Mouse (Mus musculus): ENCODE results near the gene Pltp.
A peak's percentile ranks its signal among the peaks of the same experiment; 100 is the strongest.

The Pltp gene

DNA sequence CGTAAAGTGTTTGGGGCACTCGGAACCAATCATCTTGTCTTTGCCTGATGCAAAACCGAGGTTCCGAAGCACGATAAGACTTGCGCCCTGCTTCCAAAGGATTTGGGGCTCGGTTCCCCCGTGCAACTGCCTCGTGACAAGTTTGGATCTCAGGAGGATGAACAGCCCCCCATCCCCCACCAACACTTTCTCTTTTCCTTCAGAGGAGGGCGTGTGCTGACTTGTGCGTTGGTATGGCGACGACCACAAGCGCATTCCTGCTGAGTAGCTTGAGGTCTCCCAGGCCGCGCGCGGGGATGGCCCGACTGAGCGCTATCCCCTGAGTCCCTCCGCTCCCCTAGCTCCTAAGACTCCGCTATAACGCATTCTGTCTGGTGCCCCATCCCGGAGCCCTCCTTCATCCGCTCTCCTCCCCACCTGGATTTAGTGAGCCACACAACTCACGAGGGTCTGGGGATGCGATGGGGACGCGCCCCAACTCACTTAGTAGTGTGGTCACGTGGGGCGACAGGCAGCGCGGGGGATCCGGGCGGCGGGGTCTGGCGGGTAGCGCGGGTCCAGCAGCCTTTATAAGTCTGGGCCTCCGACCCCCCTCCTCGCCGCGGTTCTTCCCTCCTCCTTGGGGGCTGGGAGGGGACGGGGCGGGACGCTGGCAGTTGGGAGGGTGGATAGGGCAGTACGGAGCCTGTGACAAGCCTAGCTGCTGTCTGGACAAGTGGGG lies at the start of gene Pltp:
Pltp (minus strand) TSS at position 611 of the 721 bp plus-strand sequence.
- DNase-seq (ENCODE audit: low spot score): no peak

DNA sequence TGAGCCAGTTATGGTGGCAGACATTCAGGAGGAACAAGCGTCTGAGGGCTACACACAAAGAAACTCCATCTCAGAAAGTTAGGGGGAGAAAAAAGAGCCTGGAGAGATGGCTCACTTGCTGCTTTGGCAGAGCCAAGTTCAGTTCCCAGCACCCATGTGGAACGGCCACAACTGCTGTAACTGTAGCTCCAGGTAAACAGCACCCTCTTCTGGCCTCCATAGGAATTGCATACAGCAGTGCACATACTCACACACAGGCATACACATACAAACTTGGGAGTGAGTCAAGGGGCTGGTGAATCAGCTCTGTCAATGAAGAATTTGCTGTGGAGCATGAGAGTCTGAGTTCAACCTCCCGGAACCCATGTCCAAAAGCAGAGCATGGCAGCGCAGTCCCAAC lies 48.6 kb upstream of the Pltp start:
- no peak for DNase-seq (ENCODE audit: low spot score)

DNA sequence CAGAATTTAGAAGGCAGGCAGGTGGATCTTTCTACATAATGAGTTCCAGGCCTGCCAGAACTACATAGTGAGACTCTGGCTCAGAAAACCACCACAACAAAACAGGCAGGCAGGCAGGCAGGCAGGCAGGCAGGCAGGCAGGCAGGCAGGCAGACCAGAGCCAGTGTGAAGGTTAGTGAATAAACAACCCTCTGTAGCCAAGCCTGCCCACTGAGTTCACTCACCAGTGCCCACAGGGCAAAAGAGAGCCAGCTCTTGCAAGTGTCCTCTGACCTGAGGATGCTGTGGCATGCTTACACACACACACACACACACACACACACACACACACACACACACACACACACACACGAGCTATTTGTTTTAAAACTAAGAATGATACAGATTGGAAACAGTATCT lies 46.0 kb upstream of the Pltp start:
- no peak for DNase-seq (ENCODE audit: low spot score)

GRCm38 (mm10) chr2:164901380-164901779 lies 43.9 kb upstream of the Pltp start:
- no peak for DNase-seq (ENCODE audit: low spot score)

DNA sequence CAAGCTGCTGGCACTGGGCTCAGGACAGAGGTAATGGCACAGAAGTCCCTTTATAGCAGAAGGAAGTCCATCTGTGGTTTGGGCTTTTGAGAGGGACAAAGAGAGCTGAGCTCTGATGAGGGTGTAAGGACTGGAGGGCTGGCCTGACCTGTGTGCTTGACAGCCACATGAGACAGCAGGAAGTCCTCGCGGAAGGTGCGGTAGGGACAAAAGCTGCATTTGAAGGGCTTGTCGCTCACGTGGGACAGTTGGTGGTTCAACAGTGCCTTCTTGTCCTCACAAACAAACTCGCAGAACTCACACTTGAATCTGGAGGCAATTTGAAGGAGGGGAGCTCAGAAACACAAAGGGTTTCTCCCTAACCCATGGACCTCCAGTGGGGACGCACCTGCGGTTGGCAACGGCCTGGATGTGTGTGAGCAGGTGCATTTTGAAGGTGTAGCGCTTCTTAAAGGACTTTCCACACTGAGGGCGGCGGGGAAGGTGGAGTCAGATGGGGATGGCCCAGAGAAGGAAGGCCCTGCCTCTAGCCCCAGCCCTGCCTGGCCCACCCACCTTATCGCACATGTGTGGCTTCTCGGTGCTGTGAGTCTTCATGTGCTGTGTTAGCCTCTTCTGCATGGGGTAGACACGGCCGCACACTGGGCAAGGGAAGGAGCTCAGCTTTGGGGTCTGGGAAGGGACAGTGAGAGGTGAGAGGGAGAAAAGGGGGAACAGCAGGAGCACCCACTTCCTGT lies 42.4 kb upstream of the Pltp start:
- no peak for DNase-seq (ENCODE audit: low spot score)

DNA sequence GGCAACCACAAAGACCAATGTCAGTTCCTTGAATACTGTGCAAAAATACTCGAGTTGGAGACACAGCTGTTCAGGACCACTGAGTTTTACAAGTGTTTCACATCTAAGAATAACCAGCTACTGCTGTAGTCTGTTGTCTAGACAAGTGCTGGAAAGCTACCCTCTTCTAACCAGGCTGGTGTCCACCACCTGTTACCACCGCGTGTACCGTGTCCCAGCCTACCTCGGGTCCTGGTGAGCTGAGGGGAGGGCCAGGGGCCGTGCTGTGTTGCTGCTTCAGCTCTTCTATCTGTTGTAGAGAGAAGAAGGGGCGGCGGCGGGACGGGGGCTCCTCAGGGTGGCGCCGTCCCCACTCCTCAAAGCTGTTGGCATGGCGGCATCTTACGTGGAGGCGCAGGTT lies 41.5 kb upstream of the Pltp start:
- no peak for DNase-seq (ENCODE audit: low spot score)

DNA sequence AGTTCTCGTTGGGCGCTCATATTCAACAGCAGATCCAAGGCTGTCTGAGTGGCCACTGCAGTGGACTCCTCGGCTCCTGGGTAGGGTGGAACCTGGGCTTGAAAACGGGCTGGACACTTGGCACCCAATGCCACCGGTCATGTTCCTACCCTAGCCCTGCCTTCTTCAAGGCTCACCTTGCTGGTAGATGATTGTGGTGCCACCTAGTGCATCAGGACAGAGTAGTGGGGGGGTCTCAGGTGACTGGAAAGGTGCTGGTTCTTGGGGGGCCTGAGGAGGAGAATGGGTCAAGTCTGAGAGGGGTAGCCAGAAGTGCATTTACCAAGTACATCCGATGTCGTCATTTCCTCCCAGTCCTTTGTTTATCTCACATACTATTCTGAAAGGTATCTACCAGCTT lies 40.5 kb upstream of the Pltp start:
- no peak for DNase-seq (ENCODE audit: low spot score)

DNA sequence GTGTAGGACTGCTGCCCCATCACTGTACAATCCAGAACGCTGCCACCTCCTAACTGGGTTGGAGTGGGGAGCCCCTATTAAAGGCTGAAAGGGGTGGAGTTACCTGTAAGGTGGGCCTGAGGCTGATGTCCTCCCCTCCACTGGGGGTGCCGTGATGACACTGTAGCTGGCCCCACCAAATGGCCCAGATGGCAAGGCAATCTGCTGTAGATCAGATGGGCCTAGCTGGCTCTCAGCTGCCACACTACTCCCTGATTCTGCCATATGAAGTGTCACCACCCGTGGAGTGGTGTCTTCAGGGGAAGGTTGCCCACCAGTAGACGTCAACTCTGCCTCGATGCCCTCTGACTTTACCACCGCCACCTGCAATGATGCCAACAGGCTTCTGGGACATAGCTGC lies 38.4 kb upstream of the Pltp start:
- no peak for DNase-seq (ENCODE audit: low spot score)

DNA sequence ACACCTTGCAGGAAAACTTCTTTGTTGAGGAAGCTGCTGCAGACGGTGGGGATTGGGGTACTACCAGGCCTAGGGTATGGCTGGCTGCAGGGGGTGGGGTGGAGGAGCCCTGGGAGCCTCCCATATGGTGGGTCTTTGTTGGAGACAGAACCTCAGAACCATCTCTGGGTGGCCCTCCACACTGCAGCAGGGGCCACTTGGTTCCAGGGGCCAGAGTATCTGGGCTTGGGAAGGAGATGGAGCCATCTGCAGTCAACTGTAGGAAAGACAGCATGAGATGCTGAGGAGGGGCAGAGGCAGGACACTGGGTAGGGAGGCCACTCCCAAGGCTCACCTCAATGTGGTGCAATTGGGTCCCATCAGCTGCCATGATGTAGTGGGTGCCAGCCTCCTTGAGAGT lies 37.1 kb upstream of the Pltp start:
- no peak for DNase-seq (ENCODE audit: low spot score)

- DNase-seq (ENCODE audit: low spot score): no peak
Measured at GRCm38 (mm10) chr2:164894048-164894447, 36.5 kb upstream of the Pltp start.

DNA sequence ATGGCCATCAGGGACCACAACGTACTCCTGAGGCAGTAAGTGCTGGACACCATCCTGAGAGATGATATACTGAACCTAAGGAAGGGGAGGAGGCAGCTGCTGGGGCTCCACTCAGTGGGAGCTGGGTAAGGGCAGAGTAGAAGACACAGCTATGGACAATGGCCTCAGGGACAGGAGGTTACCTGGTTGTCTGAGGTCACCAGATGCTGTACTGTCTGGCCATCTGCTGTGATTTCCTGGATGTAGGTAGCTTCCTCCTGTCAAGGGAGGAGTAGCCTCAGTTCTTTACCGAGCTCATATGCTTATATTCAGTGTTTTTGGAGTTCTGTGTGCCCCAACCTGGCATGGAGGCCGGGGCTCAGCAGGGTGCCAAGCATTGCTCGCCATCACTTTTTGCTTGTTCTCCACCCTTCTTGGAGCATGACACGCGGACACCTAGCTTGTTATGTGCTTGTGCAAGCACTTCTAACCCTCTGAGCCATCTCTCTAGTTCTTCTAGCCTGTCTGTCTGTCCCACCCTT lies 35.2 kb upstream of the Pltp start:
- DNase-seq (ENCODE audit: low spot score): no peak

DNA sequence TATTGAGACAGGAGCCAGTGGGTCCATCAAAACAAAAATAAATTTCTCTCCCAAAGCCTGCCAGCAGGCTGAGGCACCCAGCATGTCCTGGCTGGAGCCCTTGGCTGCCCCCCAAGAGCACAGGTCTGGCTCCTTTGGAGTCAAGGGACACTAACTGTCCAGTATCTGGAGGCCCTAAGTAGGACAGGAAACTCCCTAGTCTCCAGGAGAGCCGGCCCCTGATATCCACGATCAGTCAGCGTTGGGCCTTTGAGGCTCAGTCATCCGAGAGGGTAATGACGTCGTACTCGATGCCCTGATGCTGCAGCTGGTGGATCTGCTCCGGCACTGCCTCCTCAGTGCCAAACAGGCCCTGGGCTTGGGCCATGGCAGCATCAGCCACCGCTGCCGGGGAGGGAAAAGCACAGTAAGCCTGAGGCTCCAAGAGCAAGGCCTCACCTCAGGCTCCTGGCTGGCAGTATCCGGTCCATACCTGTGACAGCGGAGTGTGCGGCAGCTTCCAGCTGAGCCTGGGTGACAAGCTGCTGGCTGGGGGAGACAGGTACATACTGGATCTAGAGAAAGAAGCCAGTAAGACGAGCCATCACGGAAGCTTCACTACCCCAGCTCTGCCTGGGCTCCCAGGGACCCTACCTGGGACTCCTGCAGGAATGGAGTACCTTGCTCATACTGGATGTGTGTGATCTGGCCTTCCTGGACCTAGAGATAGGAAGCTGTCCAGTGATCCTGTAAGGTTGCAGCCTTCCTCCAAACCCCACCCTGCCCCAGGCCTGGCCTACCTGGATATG lies 34.6 kb upstream of the Pltp start:
- peak; percentile 21 for DNase-seq (ENCODE audit: low spot score)

DNA sequence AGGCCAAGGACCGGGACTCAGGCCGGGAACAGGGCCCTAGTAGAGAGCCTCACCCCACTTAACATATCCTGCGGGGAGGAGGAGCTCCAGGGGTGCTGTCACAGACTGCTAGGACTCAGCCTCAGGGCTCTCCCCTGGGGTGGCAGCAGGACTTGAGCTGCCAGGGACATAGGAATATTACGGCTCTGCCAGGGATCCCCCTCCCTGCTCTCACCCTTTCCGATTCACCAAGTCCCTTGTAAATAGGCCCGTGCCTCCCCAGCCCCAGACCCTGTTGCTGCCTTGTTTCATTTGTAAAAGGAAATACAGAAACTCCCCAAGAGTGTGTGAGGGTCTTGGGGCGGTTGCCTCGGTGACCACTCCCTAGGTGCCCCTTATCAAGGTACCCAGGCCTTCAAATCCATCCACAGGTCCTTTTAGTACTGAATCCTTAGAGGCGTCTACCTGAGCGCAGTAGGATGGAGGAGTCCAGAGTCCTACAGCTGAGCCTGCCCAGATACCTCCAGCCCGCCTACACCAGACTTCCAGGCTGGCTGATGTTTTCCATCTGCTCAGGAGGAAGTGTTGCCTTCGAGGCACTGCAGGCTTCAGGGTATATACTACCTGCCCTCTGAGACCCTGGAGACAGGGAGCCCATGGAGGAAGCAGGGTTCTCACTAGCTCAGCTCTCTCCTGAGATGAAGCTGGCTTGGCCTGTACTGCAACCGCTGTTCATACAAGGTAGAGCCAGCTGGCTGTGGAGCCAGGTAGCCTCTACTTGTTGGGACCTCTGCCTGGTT lies 33.7 kb upstream of the Pltp start:
- DNase-seq (ENCODE audit: low spot score): no peak

- no peak for DNase-seq (ENCODE audit: low spot score)
Measured at GRCm38 (mm10) chr2:164890411-164891049, 33.0 kb upstream of the Pltp start.

GRCm38 (mm10) chr2:164889960-164890359 lies 32.4 kb upstream of the Pltp start:
- no peak for DNase-seq (ENCODE audit: low spot score)

- DNase-seq (ENCODE audit: low spot score): no peak
Measured at GRCm38 (mm10) chr2:164888996-164889395, 31.5 kb upstream of the Pltp start.

DNA sequence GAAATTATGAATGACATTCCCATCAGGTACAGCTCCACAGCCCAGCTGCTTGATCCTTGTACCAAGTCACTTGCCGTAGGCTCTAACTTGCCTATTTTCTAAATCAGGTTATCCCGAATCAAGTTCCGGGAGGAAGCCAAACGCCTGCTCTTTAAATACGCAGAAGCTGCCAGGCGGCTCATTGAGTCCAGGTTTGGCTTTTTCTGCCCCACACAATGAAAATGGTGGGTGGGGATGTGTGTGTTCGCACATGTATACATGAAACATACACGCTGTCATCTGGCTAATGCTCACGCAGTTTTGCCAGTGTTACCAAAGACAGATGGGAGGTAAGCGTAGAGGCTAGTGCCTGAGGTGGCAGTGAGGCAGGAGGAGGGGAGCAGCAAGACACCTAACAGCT lies 29.1 kb upstream of the Pltp start:
- DNase-seq (ENCODE audit: low spot score): peak; percentile 28

- peak; percentile 79 for DNase-seq (ENCODE audit: low spot score)
Measured at GRCm38 (mm10) chr2:164885788-164886187, 28.3 kb upstream of the Pltp start.

- no peak for DNase-seq (ENCODE audit: low spot score)
Measured at GRCm38 (mm10) chr2:164882619-164883018, 25.1 kb upstream of the Pltp start.

- peak; percentile 94 for DNase-seq (ENCODE audit: low spot score)
Measured at GRCm38 (mm10) chr2:164879568-164880277, 22.2 kb upstream of the Pltp start.

DNA sequence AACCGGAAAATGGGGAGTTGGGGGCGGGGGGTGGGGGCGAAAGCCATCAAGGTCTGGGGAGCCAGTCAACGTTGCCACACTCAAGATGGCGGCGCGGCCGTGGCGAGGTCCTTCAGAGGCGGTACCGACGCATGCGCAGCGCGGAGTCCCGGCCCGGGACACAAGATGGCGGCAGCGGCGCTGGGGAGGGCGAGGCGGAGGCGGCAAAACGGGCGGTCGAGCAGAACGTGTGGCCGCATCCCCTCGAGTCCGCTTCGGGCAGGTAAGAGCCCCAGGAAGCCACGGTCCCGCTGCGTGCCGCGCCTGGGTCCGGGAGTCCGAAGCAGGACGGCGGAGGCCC lies 21.7 kb upstream of the Pltp start, which contains the start of gene Pcif1:
Pcif1 (plus strand) TSS at position 77 of the 340 bp plus-strand sequence.
- peak; percentile 93 for DNase-seq (ENCODE audit: low spot score)

All from layer of hippocampus, adult 11-12 months (tissue).